Mouse (Mus musculus): Measurements from ENCODE around the gene Tmem39a. TPM values are rescaled to one million over a fixed set of nuclear protein-coding genes. Genes with fewer than 3 reads are reported as not detected.

Tmem39a gene
- 33.2 and 45.9 TPM in 2 replicates for polyA plus RNA-seq (2014; fragmentation: Nextera tagmentation; extraction: Ambion mirVana)

GRCm38 (mm10) chr16:38558221-38558748 is at the start of gene Tmem39a:
Gene Tmem39a, plus strand, starts transcription at chr16:38558698.
- peaks cover 23% of the 10 kb centered on the region for H3K27me3 ChIP-seq (ENCODE audit: control insufficient read depth, insufficient read depth, low read length)
- H3K9me3 ChIP-seq (ENCODE audit: control insufficient read depth, low read length), result no peaks in the 10 kb centered on the region
- H3K36me3 ChIP-seq (replicated peaks; ENCODE audit: control insufficient read depth, insufficient read depth), result no peaks in the 10 kb centered on the region
- no peak within 1 kb of the TSS for H3K27ac ChIP-seq
- no peak within 1 kb of the TSS for H3K9ac ChIP-seq
- no peak within 1 kb of the TSS for H3K4me2 ChIP-seq (replicated peaks)
- no peak within 1 kb of the TSS for H3K4me3 ChIP-seq (replicated peaks; ENCODE audit: low read length)
- DNase-seq (ENCODE audit: low spot score) (no peak), ATAC-seq (ENCODE audit: low FRiP score) (no peak)
- no peaks in the 10 kb centered on the region for H3K4me1 ChIP-seq (replicated peaks; ENCODE audit: control insufficient read depth, insufficient read depth, low read length)
- 80% methylated on average over 3 of the region's 3 CpGs for WGBS

- WGBS, result 98% methylated on average over 2 of the region's 2 CpGs
- Histone ChIP-seq H3K27ac (no peak overlapping the region), H3K9ac (no peak overlapping the region), H3K4me2 (replicated peaks) (no peak overlapping the region), H3K36me3 (replicated peaks; ENCODE audit: control insufficient read depth, insufficient read depth) (peaks cover 76% of the 10 kb centered on the region), H3K9me3 (ENCODE audit: control insufficient read depth, low read length) (no peaks in the 10 kb centered on the region), H3K4me1 (replicated peaks; ENCODE audit: control insufficient read depth, insufficient read depth, low read length) (no peaks in the 10 kb centered on the region), H3K4me3 (replicated peaks; ENCODE audit: low read length) (no peak overlapping the region), H3K27me3 (ENCODE audit: control insufficient read depth, insufficient read depth, low read length) (no peaks in the 10 kb centered on the region)
- DNase-seq (ENCODE audit: low spot score) (no peak), ATAC-seq (ENCODE audit: low FRiP score) (no peak)
Measured at GRCm38 (mm10) chr16:38510846-38511245, 47.7 kb upstream of the Tmem39a start.

GRCm38 (mm10) chr16:38519140-38519539 is 39.4 kb upstream of the Tmem39a start:
- no peak overlapping the region for H3K4me2 ChIP-seq (replicated peaks)
- peaks cover 42% of the 10 kb centered on the region for H3K36me3 ChIP-seq (replicated peaks; ENCODE audit: control insufficient read depth, insufficient read depth)
- no peak overlapping the region for H3K4me3 ChIP-seq (replicated peaks; ENCODE audit: low read length)
- no peak overlapping the region for H3K27ac ChIP-seq
- whole genome bisulfite sequencing, result 97% methylated on average over 2 of the region's 2 CpGs
- no peaks in the 10 kb centered on the region for H3K9me3 ChIP-seq (ENCODE audit: control insufficient read depth, low read length)
- peaks cover 16% of the 10 kb centered on the region for H3K4me1 ChIP-seq (replicated peaks; ENCODE audit: control insufficient read depth, insufficient read depth, low read length)
- DNase-seq (ENCODE audit: low spot score) (no peak), ATAC-seq (ENCODE audit: low FRiP score) (no peak)
- H3K27me3 ChIP-seq (ENCODE audit: control insufficient read depth, insufficient read depth, low read length), result no peaks in the 10 kb centered on the region
- no peak overlapping the region for H3K9ac ChIP-seq

GRCm38 (mm10) chr16:38521211-38521987 is 37.1 kb upstream of the Tmem39a start:
- Histone ChIP-seq H3K9ac (peak overlapping the region; percentile 97), H3K9me3 (ENCODE audit: control insufficient read depth, low read length) (no peaks in the 10 kb centered on the region), H3K4me3 (replicated peaks; ENCODE audit: low read length) (peak overlapping the region; percentile 91), H3K4me2 (replicated peaks) (peak overlapping the region; percentile 69), H3K27ac (no peak overlapping the region), H3K4me1 (replicated peaks; ENCODE audit: control insufficient read depth, insufficient read depth, low read length) (peaks cover 16% of the 10 kb centered on the region), H3K36me3 (replicated peaks; ENCODE audit: control insufficient read depth, insufficient read depth) (peaks cover 46% of the 10 kb centered on the region), H3K27me3 (ENCODE audit: control insufficient read depth, insufficient read depth, low read length) (no peaks in the 10 kb centered on the region)
- 39% methylated on average over 8 of the region's 8 CpGs for WGBS
- DNase-seq (ENCODE audit: low spot score) (no peak), ATAC-seq (ENCODE audit: low FRiP score) (no peak)

DNA sequence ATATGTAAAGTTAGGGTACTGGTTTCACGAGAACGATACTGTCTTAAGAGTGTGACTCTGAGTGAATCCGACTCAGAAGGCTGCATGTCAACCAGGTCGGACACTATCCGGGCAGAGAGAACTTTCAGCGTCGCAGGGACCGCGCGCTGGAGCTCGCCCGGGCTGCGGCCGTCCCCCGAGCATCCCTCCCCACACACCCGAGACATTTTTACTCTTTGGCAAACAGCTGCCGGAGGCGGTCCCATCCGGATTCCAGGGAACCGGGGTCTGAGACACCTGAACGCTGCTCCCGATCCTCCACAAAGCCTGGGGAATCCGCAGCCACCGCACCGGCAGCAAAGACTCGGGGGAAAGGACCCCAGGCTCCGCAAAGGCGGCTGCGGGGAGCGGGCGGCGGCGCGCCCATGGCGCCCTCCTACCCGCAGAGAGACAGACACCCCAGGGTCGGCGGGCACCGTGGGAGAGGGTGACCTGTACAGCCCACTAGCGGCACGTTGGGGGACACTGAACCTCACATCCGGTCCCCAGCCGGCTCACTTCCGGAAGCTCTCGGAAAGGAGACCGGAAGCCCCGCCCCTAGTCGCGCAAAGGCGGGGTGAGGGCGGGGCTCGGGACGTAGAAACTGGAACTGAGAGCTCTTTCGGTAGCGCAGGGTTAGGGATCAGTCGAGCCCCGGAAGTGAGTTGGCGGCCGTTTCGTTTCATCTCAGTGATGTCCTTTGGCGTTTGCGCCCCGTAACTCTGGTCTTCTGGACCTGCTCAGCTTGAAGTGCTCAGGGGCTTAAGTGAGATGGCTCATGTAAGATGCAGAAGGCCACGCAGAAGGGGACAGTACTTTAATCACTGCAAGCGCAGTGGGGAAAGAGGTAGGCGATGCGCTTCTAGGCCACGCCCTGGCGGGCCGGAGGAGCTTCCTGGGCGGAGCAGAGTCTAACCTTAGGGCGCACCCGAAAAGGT is 36.1 kb upstream of the Tmem39a start, which contains the start of gene Timmdc1:
TSS of gene Timmdc1 (minus strand) at position 535 of the 956 bp plus-strand sequence.
- H3K27me3 ChIP-seq (ENCODE audit: control insufficient read depth, insufficient read depth, low read length), result no peaks in the 10 kb centered on the region
- H3K27ac ChIP-seq, result peak within 1 kb of the TSS; percentile 88
- DNase-seq (ENCODE audit: low spot score), result peak; percentile 98
- H3K4me3 ChIP-seq (replicated peaks; ENCODE audit: low read length), result peak within 1 kb of the TSS; percentile 91
- H3K4me2 ChIP-seq (replicated peaks), result peak within 1 kb of the TSS; percentile 69
- peaks cover 47% of the 10 kb centered on the region for H3K36me3 ChIP-seq (replicated peaks; ENCODE audit: control insufficient read depth, insufficient read depth)
- peak; percentile 99 for ATAC-seq (ENCODE audit: low FRiP score)
- peak within 1 kb of the TSS; percentile 97 for H3K9ac ChIP-seq
- peaks cover 16% of the 10 kb centered on the region for H3K4me1 ChIP-seq (replicated peaks; ENCODE audit: control insufficient read depth, insufficient read depth, low read length)
- H3K9me3 ChIP-seq (ENCODE audit: control insufficient read depth, low read length), result no peaks in the 10 kb centered on the region
- WGBS, result under 1% methylated on average over 73 of the region's 73 CpGs

- Histone ChIP-seq H3K4me2 (replicated peaks) (no peak overlapping the region), H3K27ac (no peak overlapping the region), H3K36me3 (replicated peaks; ENCODE audit: control insufficient read depth, insufficient read depth) (peaks cover 74% of the 10 kb centered on the region), H3K27me3 (ENCODE audit: control insufficient read depth, insufficient read depth, low read length) (no peaks in the 10 kb centered on the region), H3K9me3 (ENCODE audit: control insufficient read depth, low read length) (no peaks in the 10 kb centered on the region), H3K4me1 (replicated peaks; ENCODE audit: control insufficient read depth, insufficient read depth, low read length) (peaks cover 16% of the 10 kb centered on the region), H3K4me3 (replicated peaks; ENCODE audit: low read length) (no peak overlapping the region), H3K9ac (no peak overlapping the region)
- 91% methylated on average over 6 of the region's 6 CpGs for WGBS
- no peak for DNase-seq (ENCODE audit: low spot score)
- no peak for ATAC-seq (ENCODE audit: low FRiP score)
Measured at GRCm38 (mm10) chr16:38526264-38526663, 32.2 kb upstream of the Tmem39a start.

DNA sequence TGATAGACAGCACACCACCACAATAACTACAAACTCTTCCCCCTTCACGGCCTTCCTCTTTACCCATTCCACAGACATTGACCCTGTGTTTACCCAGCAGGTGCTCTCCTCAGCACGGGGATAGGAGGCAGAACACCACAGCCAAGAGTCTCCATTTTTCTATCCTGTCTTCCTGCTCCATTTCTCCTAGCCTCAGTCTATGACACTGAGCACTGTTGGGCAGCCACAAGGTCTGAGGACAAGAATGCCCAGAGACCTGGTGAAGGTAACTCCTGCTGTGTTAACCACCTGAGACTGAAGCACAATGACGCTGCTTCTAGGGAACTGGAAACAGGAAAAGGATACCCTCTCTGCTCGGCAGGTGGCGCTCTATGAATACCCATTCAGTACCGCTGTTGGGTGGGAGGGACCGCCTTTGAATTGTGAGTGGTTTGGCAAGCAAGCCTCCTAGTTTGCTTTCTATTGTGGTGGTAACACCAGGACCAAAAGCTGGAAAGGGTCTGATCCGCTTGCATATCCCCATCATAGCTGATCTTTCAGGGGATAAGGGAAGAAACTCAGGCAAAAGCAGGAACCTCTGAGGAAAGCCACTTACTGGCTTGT is 21.9 kb upstream of the Tmem39a start:
- 48% methylated on average over 8 of the region's 8 CpGs for WGBS
- Histone ChIP-seq H3K36me3 (replicated peaks; ENCODE audit: control insufficient read depth, insufficient read depth) (peaks cover 98% of the 10 kb centered on the region), H3K4me2 (replicated peaks) (no peak overlapping the region), H3K4me1 (replicated peaks; ENCODE audit: control insufficient read depth, insufficient read depth, low read length) (no peaks in the 10 kb centered on the region), H3K27me3 (ENCODE audit: control insufficient read depth, insufficient read depth, low read length) (no peaks in the 10 kb centered on the region), H3K27ac (no peak overlapping the region), H3K9ac (no peak overlapping the region), H3K4me3 (replicated peaks; ENCODE audit: low read length) (no peak overlapping the region), H3K9me3 (ENCODE audit: control insufficient read depth, low read length) (no peaks in the 10 kb centered on the region)
- DNase-seq (ENCODE audit: low spot score), result peak; percentile 83
- peak; percentile 34; the same call in 1 of the 2 replicates for ATAC-seq (ENCODE audit: low FRiP score)

DNA sequence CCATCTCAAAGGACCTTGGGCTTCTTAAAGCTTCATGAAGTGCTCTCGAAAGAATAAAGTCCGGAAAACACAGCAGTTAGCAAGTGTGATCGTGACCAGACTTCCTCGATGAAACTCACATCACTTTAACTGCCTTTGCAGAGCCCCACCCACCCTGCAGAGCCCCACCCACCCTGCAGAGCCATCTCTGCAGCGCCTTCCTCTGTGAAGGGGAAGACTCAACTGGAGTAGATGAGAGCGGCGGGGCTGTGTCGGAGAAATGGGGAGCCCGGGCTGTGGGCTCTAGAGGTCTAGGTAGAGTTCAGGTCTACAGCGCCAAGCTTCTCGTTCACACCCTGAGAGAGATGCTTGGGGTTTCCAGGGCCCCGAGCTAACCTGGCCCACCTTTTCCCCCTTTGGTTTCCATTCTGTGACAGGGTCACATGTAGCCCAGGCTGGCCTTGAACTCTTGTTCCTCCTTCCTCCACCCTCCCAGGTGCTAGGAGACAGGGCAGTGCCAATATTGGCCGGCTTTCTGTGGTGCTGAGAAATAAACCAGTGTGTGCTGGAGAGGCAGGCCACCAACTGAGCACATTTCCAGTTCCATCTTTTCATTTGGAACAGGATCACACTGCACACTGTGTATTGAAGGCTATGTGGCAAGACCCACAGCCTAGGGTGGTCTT is 19.6 kb upstream of the Tmem39a start:
- Histone ChIP-seq H3K4me2 (replicated peaks) (no peak overlapping the region), H3K27ac (no peak overlapping the region), H3K36me3 (replicated peaks; ENCODE audit: control insufficient read depth, insufficient read depth) (peaks cover 98% of the 10 kb centered on the region), H3K4me1 (replicated peaks; ENCODE audit: control insufficient read depth, insufficient read depth, low read length) (no peaks in the 10 kb centered on the region), H3K9ac (no peak overlapping the region), H3K4me3 (replicated peaks; ENCODE audit: low read length) (no peak overlapping the region), H3K27me3 (ENCODE audit: control insufficient read depth, insufficient read depth, low read length) (no peaks in the 10 kb centered on the region), H3K9me3 (ENCODE audit: control insufficient read depth, low read length) (no peaks in the 10 kb centered on the region)
- ATAC-seq (ENCODE audit: low FRiP score) (no peak), DNase-seq (ENCODE audit: low spot score) (no peak)
- 95% methylated on average over 13 of the region's 13 CpGs for WGBS

Data from hindbrain, embryonic 14.5 days (tissue).